Mouse (Mus musculus) ES-E14 (cell line): Measurements from ENCODE around the gene Ccdc122. TPM values are rescaled to one million over a fixed set of nuclear protein-coding genes. Genes with fewer than 3 reads are reported as not detected.

Source experiments
- DNase-seq: peaks from one replicate; pipeline ENCODE4 v3.0.0-alpha.2; 2013; ENCODE audit warnings: low read depth, low spot score
- H3K27ac ChIP-seq: 2 replicates; pipeline ENCODE4 v1.5.1; 2012; ENCODE audit warnings: low read depth, mild to moderate bottlenecking, low read length, moderate library complexity, mixed read lengths; ENCODE audit not compliant: poor library complexity, insufficient read depth, severe bottlenecking
- H3K36me3 ChIP-seq: 2 replicates; pipeline ENCODE4 v1.6.1; 2012; ENCODE audit warnings: mild to moderate bottlenecking, low read length, moderate library complexity, mixed read lengths; ENCODE audit not compliant: control insufficient read depth, poor library complexity, insufficient read depth, severe bottlenecking
- H3K4me1 ChIP-seq, 2 experiments: fragments of 150-350 bp in 1 of 2; sonication (generic) in 1 of 2; 2 replicates each; pipeline ENCODE4 v1.6.1; 2012; ENCODE audit warnings: low read length in 2 of 2, mild to moderate bottlenecking in 1 of 2, mixed read lengths in 1 of 2; ENCODE audit not compliant: control insufficient read depth in 2 of 2, insufficient read depth in 2 of 2, poor library complexity in 1 of 2
- H3K4me3 ChIP-seq, 2 experiments: fragments of 150-350 bp in 1 of 2; sonication (generic) in 1 of 2; 2 replicates each; pipeline ENCODE4 v1.5.1; 2012; ENCODE audit warnings: low read length in 2 of 2, low read depth in 1 of 2, mild to moderate bottlenecking in 1 of 2, mixed read lengths in 1 of 2; ENCODE audit not compliant: insufficient read depth in 1 of 2, poor library complexity in 1 of 2, severe bottlenecking in 1 of 2
- H3K9ac ChIP-seq: 2 replicates; pipeline ENCODE4 v1.6.1; 2012; ENCODE audit warnings: low read depth, mild to moderate bottlenecking, low read length, mixed read lengths; ENCODE audit not compliant: poor library complexity, insufficient read depth, severe bottlenecking
- H3K9me3 ChIP-seq: fragments of 150-350 bp; sonication (generic); 2 replicates; pipeline ENCODE4 v1.6.1; 2012; ENCODE audit warnings: low read depth, mild to moderate bottlenecking, low read length; ENCODE audit not compliant: control insufficient read depth, insufficient read depth
- CHD2 ChIP-seq: IDR thresholded peaks from 2 replicates; pipeline ENCODE4 v1.6.1; 2014; ENCODE audit warnings: mild to moderate bottlenecking, low read depth, low read length, inconsistent platforms
- HCFC1 ChIP-seq: IDR thresholded peaks from 2 replicates; pipeline ENCODE4 v1.6.1; 2012; ENCODE audit warnings: low read length, inconsistent platforms, borderline replicate concordance; ENCODE audit not compliant: insufficient read depth
- MAFK ChIP-seq: IDR thresholded peaks from 2 replicates; pipeline ENCODE4 v1.6.1; 2014; ENCODE audit warnings: mild to moderate bottlenecking, low read depth, low read length, inconsistent platforms; ENCODE audit not compliant: insufficient read depth
- ZC3H11A ChIP-seq: IDR thresholded peaks from 2 replicates; pipeline ENCODE4 v1.6.1; 2012; ENCODE audit warnings: low read depth, mild to moderate bottlenecking, inconsistent platforms, low read length, borderline replicate concordance
- ZNF384 ChIP-seq: IDR thresholded peaks from 2 replicates; pipeline ENCODE4 v1.6.1; 2012; ENCODE audit warnings: low read depth, low read length, inconsistent platforms
- in situ Hi-C, 2 experiments: fragments of 600-800 bp; cut with MboI; formaldehyde crosslinking; loops; one replicate each; pipeline ENCODE4 v1.15.1; 2025; ENCODE audit warnings: low sequenced_read_pairs in 2 of 2, inconsistent platforms in 1 of 2; ENCODE audit not compliant: unreplicated experiment in 2 of 2
- total RNA-seq: library from RNA; depleted of rRNA; stranded (reverse); fragments of 300-350 nt; gene quantifications from 2 replicates; pipeline ENCODE4 v1.2.3, GENCODE M21; 2012

The Ccdc122 gene
- total RNA-seq, 1 experiment: 1.5 TPM

- no peaks in the 10 kb centered on the region for H3K9me3 ChIP-seq
- H3K27ac ChIP-seq: no peak overlapping the region
- no peak for TF ChIP-seq ZC3H11A
- TF ChIP-seq MAFK: no peak
- no peak for TF ChIP-seq HCFC1
- no peak for TF ChIP-seq ZNF384
- H3K9ac ChIP-seq: no peak overlapping the region
- H3K4me3 ChIP-seq: no peak overlapping the region
- in situ Hi-C loops: no loop called here
- no peak for DNase-seq
- H3K4me1 ChIP-seq: peaks cover 0 to 2% of the 10 kb centered on the region in 2 experiments; a peak in 1 of 4 replicates
- H3K36me3 ChIP-seq: no peaks in the 10 kb centered on the region
These were observed 114.0 kb downstream of the Ccdc122 start for GRCm38 (mm10) chr14:77150556-77150955.

GRCm38 (mm10) chr14:77151431-77151830, 114.9 kb downstream of the Ccdc122 start:
- Histone ChIP-seq H3K9ac (no peak overlapping the region), H3K4me1 (peaks cover 0 to 2% of the 10 kb centered on the region in 2 experiments; a peak in 1 of 4 replicates), H3K9me3 (no peaks in the 10 kb centered on the region), H3K36me3 (no peaks in the 10 kb centered on the region), H3K27ac (no peak overlapping the region), H3K4me3 (no peak overlapping the region)
- TF ChIP-seq ZC3H11A (no peak), HCFC1 (no peak), ZNF384 (no peak), MAFK (no peak), CHD2 (no peak)
- in situ Hi-C loops: no loop called here
- DNase-seq: no peak

- Histone ChIP-seq H3K27ac (no peak within 1 kb of the TSS), H3K4me1 (no peaks in the 10 kb centered on the region; a peak in 1 of 4 replicates), H3K9me3 (no peaks in the 10 kb centered on the region), H3K9ac (peak within 1 kb of the TSS; percentile 58), H3K36me3 (no peaks in the 10 kb centered on the region), H3K4me3 (peak within 1 kb of the TSS; percentile 77 to 84)
- DNase-seq: peak; percentile 51
- TF ChIP-seq CHD2 (no peak), HCFC1 (0 out of 2 replicates have a peak, but pooled peaks have one; percentile 7)
- in situ Hi-C loops: no loop called here
These were observed 119.8 kb downstream of the Ccdc122 start, which contains the start of gene Enox1 for GRCm38 (mm10) chr14:77156222-77156910. Gene Enox1 (plus strand): TSS chr14:77156763.

GRCm38 (mm10) chr14:77156911-77157504, 120.4 kb downstream of the Ccdc122 start:
- Histone ChIP-seq H3K9ac (peak overlapping the region; percentile 58), H3K4me3 (peak overlapping the region; percentile 77 to 84), H3K4me1 (no peaks in the 10 kb centered on the region; a peak in 1 of 4 replicates), H3K9me3 (no peaks in the 10 kb centered on the region), H3K36me3 (no peaks in the 10 kb centered on the region), H3K27ac (no peak overlapping the region)
- TF ChIP-seq ZNF384: no peak
- no peak for TF ChIP-seq ZC3H11A
- no peak for TF ChIP-seq MAFK
- no peak for TF ChIP-seq CHD2
- TF ChIP-seq HCFC1: no peak; the same call in 1 of the 2 replicates
- in situ Hi-C loops: no loop called here
- no peak for DNase-seq
